Comparison of ENCODE assay signal across 33 mouse cellular contexts in the genomic region with DNA sequence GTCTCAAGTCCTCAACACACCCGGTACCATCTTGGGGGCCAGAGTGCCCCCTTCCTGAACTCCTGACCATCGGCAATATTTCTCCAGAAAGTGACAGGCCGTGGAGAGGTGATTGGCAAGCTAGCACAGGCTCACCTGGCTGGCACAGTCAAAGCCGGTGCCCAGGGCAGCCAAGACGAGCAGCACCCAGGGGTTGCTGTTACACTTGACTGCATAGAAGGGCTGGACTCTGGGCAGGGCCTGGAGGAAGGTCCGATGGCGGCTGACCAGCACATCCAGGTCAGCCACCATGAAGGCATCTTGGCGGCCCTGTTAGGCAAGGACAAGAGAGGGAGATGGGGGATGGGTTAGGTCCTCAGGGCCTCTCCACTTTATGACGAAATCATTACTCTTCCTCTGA. TPM values are rescaled to one million over a fixed set of nuclear protein-coding genes. Genes with fewer than 3 reads are reported as not detected.
"Had no signal": no experiment of that assay in that cellular context is flagged by ENCODE, and none has a peak within 500 bp of the region (broad histone marks: within the 10 kb centered on the region; RNA-seq: fewer than 3 reads in every experiment).

No protein-coding gene starts in this region.

- H3K9me3 ChIP-seq: limb, embryonic 12.5 days; limb, embryonic 15.5 days; midbrain, embryonic 10.5 days; midbrain, embryonic 13.5 days; neural tube, embryonic 13.5 days had no signal

- H3K4me1 ChIP-seq: limb, embryonic 12.5 days; limb, embryonic 15.5 days; midbrain, embryonic 10.5 days; midbrain, embryonic 13.5 days; neural tube, embryonic 13.5 days had no signal

- H3K4me2 ChIP-seq: limb, embryonic 12.5 days; limb, embryonic 15.5 days; liver, embryonic 11.5 days; lung, embryonic 14.5 days; midbrain, embryonic 13.5 days; neural tube, embryonic 13.5 days had no signal

- H3K9ac ChIP-seq: limb, embryonic 12.5 days; limb, embryonic 15.5 days; liver, embryonic 14.5 days; liver, postnatal 0 days; lung, embryonic 14.5 days; midbrain, embryonic 13.5 days; neural tube, embryonic 13.5 days had no signal

- H3K27me3 ChIP-seq: limb, embryonic 15.5 days; midbrain, embryonic 13.5 days; neural tube, embryonic 13.5 days had no signal

- H3K4me3 ChIP-seq: layer of hippocampus, adult 2 months; limb, embryonic 12.5 days; limb, embryonic 15.5 days; megakaryocyte, embryonic 14.5 days; midbrain, embryonic 10.5 days; midbrain, embryonic 13.5 days; myocyte; neural tube, embryonic 13.5 days had no signal

- DNase-seq: layer of hippocampus, adult 9-11 months; liver, postnatal 0 days; lung, embryonic 14.5 days; lung, postnatal 36 days; retina, postnatal 1 day; right cerebral cortex, postnatal 25 days; thymus, adult 18-20 months; thymus, postnatal 36 days had no signal

- ATAC-seq: hindbrain, postnatal 0 days; inflammation-experienced regulatory T-cells, adult 6 months; intestine, embryonic 16.5 days; liver, postnatal 0 days; lung, postnatal 0 days; midbrain, embryonic 13.5 days; midbrain, embryonic 16.5 days had no signal

- H3K36me3 ChIP-seq: limb, embryonic 12.5 days; limb, embryonic 15.5 days; midbrain, embryonic 10.5 days; midbrain, embryonic 13.5 days; neural tube, embryonic 13.5 days had no signal

- H3K27ac ChIP-seq: hindbrain, postnatal 0 days; layer of hippocampus, adult 2 months; limb, embryonic 12.5 days; limb, embryonic 15.5 days; liver, embryonic 14.5 days; midbrain, embryonic 10.5 days; midbrain, embryonic 13.5 days; neural tube, embryonic 13.5 days had no signal

RNA-seq across cellular contexts. Expression of a gene that starts 2.0 kb away (rescaled TPM):
- total RNA-seq: layer of hippocampus, postnatal 25 days; left cerebral cortex, adult 18-20 months; left cerebral cortex, postnatal 36 days; monocyte, adult 5-6 weeks; neutrophil, adult 5-6 weeks had no signal
- polyA plus RNA-seq: inflammation-experienced regulatory T-cells, adult 6 months; intestine, embryonic 16.5 days; large intestine, adult 2 months; limb, embryonic 12.5 days; limb, embryonic 15.5 days; liver, embryonic 11.5 days; liver, embryonic 14.5 days; liver, postnatal 0 days; lung, embryonic 14.5 days; lung, postnatal 0 days; midbrain, embryonic 16.5 days; myocyte; neural tube, embryonic 13.5 days; spleen, adult 2 months; stomach, embryonic 16.5 days; testis, adult 2 months; urinary bladder, adult 2 months had no signal

RNA-seq across cellular contexts. Expression of a gene that starts 45.3 kb away (rescaled TPM):
- total RNA-seq: monocyte, adult 5-6 weeks had no signal
- polyA plus RNA-seq: inflammation-experienced regulatory T-cells, adult 6 months had no signal

RNA-seq across cellular contexts. Expression of a gene that starts 58.8 kb away (rescaled TPM):
- total RNA-seq: monocyte, adult 5-6 weeks; neutrophil, adult 5-6 weeks had no signal
